Mouse (Mus musculus) B cell, adult (primary cell): ENCODE data around the gene Lrriq3. TPM values are rescaled to one million over a fixed set of nuclear protein-coding genes. Genes with fewer than 3 reads are reported as not detected.

Experiments used
- total RNA-seq: library from RNA; stranded (reverse); gene quantifications from 4 replicates; pipeline ENCODE4 v1.2.4, GENCODE M21; 2023; ENCODE audit not compliant: inconsistent age

Lrriq3 gene
- total RNA-seq: 0.24 to 0.96 TPM in 2 of 4 replicates, not detected in the others

DNA sequence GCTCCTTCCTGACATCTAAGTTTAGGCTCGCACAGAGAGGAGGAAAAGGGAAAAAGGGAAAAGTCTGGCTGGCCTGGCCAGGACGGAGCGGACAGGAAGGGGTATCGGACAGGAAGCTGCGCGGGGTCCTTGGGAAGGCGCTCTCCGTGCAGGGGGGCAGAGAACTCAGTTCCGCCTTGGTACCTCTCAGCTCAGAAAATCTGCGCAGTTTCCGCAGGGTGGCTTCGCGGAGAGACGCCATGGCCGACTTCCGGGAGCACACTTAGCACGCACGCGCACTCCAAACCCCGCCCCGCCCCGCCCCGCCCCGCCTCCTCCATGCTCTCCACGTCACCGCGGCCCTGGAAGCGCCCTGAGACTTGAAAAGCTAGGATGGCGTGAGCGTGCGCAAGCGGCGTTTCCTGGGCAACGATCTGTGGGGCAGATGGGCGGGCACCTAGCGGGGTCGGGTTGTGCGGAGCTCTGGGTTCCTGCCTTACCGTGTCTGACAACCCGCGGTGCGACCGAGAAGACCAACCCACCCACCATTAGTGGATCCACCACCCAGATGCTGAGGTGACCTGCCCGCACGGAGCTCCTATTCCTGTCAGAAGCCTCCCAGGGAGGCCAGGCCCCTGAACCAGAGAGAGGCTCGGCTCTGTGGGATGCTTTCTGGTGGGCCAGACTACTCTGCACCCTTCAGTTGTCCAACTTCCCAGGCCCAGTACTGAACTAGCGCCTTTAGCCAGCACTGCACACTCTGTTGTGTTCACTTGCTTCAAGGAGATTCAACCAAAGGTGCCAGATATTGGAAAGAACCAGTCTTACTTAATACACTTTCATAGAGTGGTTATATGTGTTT is at the start of gene Lrriq3, which contains the start of gene Fpgt:
Gene Lrriq3 (plus strand): TSS at position 319 of the 841 bp plus-strand sequence.
Gene Fpgt (minus strand): TSS at position 288 of the 841 bp plus-strand sequence.

DNA sequence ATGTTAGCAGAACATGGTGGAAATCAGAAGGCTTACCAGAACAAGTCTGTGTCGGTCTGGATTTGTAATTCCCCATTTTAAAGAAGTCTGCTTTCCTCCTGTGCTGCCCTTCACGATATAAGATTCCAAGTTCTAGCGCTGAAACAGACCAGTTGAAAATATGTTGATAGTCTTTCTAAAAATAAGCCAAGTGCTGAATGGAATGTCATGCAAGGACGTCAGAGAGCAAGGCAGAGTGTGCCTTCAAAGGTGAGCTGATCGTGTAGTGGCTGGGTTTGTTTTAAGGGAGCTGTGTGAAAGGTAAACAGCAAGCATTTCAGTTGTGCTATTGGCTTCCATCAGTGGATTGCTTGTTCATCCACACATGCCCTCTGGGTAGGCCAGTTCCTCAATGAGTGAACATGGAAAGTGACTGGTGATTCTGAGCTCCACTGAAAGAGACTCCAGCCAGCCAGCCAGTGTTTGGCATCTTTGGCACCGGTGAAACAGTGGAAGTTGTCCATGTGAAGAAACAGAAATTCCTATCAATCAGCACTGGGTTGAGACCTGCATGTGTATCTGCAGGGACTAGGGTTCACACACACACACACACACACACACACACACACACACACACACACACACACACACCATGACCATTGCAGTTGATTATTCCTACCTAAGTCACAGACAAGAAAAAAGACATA is 37.9 kb upstream of the Lrriq3 start, which contains the start of gene Tnni3k:
Gene Tnni3k (minus strand): TSS at position 177 of the 686 bp plus-strand sequence.

Other genes starting within 250 kb of the Lrriq3 start
- gene Tnni3k, start 38.0 kb upstream of the Lrriq3 start, total RNA-seq: not detected in 4 replicates
- gene Fpgt, start within 50 bp of the Lrriq3 start, total RNA-seq: 11.4 to 16.9 TPM (median 13.5 TPM) in 4 replicates